Mouse (Mus musculus): ENCODE measurements around the gene Acmsd.

- TF ChIP-seq CTCF (IDR thresholded peaks at IDR 0.05; ENCODE audit: insufficient read depth, low read depth, low read length) (no peak), POLR2A (IDR thresholded peaks at IDR 0.05; ENCODE audit: insufficient read depth, low read depth, low read length) (no peak)
These were observed 46.0 kb downstream of the Acmsd start for GRCm38 (mm10) chr1:127775206-127775720.
